Mouse (Mus musculus): ENCODE results near the gene Slc27a4. TPM values are rescaled to one million over a fixed set of nuclear protein-coding genes. Genes with fewer than 3 reads are reported as not detected.

The Slc27a4 gene
- polyA plus RNA-seq, 1 experiment: 90.6 TPM

DNA sequence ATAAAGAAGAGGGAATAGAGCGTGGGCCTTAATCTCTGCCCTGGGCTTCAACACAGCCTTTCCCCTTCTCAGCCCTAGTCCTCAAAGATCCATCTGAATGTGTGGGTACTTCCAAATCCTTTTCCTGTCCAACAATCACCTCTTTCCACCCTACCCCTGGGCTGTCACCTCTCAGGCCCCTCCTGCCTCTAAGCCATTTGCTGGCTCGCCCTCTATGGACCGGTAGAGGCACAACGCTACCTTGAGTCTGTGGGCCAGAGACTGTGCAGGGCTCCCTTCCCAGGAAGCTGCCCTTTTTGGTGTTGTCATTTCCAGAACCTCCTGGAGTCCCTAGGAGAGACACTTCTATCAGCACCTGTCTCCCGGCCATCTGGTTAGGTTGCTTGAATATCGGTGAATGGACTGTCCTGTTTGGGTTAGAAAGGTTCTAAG lies 982 bp downstream of the Slc27a4 start:
- DNase-seq: peak; percentile 49 to 60
- peak overlapping the region; percentile 75 for H3K4me3 ChIP-seq (replicated peaks; ENCODE audit: insufficient read depth, low read depth, low read length)
- TF ChIP-seq POLR2A (IDR thresholded peaks at IDR 0.05; ENCODE audit: borderline replicate concordance, insufficient read depth, low read length) (no peak), CTCF (IDR thresholded peaks at IDR 0.05; ENCODE audit: borderline replicate concordance, insufficient read depth, low read depth, low read length) (peak; percentile 41; the same call in 1 of the 2 replicates)
- H3K4me1 ChIP-seq (ENCODE audit: control insufficient read depth, insufficient read depth, low read length): no peaks in the 10 kb centered on the region; the same call in 1 of the 2 replicates
- peak overlapping the region; percentile 73 for H3K27ac ChIP-seq (ENCODE audit: insufficient read depth, low read length)
- 9% methylated on average over 6 of the region's 6 CpGs for WGBS
- no peaks in the 10 kb centered on the region for H3K27me3 ChIP-seq (ENCODE audit: control insufficient read depth, insufficient read depth, low read length)

- no peak overlapping the region for H3K27ac ChIP-seq (ENCODE audit: insufficient read depth, low read length)
- WGBS: 84% methylated on average over 11 of the region's 11 CpGs
- no peaks in the 10 kb centered on the region for H3K27me3 ChIP-seq (ENCODE audit: control insufficient read depth, insufficient read depth, low read length)
- TF ChIP-seq POLR2A (IDR thresholded peaks at IDR 0.05; ENCODE audit: borderline replicate concordance, insufficient read depth, low read length) (no peak), CTCF (IDR thresholded peaks at IDR 0.05; ENCODE audit: borderline replicate concordance, insufficient read depth, low read depth, low read length) (no peak)
- peaks cover 4% of the 10 kb centered on the region; the same call in 1 of the 2 replicates for H3K4me1 ChIP-seq (ENCODE audit: control insufficient read depth, insufficient read depth, low read length)
- DNase-seq: no peak
- H3K4me3 ChIP-seq (replicated peaks; ENCODE audit: insufficient read depth, low read depth, low read length): no peak overlapping the region
These were observed 13.4 kb downstream of the Slc27a4 start for GRCm38 (mm10) chr2:29815678-29816371.

GRCm38 (mm10) chr2:29817426-29818232 lies 15.2 kb downstream of the Slc27a4 start:
- TF ChIP-seq CTCF (IDR thresholded peaks at IDR 0.05; ENCODE audit: borderline replicate concordance, insufficient read depth, low read depth, low read length): peak; percentile 84
- TF ChIP-seq POLR2A (IDR thresholded peaks at IDR 0.05; ENCODE audit: borderline replicate concordance, insufficient read depth, low read length): no peak
- Histone ChIP-seq H3K4me3 (replicated peaks; ENCODE audit: insufficient read depth, low read depth, low read length) (no peak overlapping the region), H3K4me1 (ENCODE audit: control insufficient read depth, insufficient read depth, low read length) (peaks cover 4% of the 10 kb centered on the region; the same call in 1 of the 2 replicates), H3K27ac (ENCODE audit: insufficient read depth, low read length) (no peak overlapping the region), H3K27me3 (ENCODE audit: control insufficient read depth, insufficient read depth, low read length) (no peaks in the 10 kb centered on the region)
- 33% methylated on average over 8 of the region's 8 CpGs for WGBS
- peak; percentile 80 to 90 for DNase-seq

- Histone ChIP-seq H3K27me3 (ENCODE audit: control insufficient read depth, insufficient read depth, low read length) (no peaks in the 10 kb centered on the region), H3K4me3 (replicated peaks; ENCODE audit: insufficient read depth, low read depth, low read length) (no peak overlapping the region), H3K4me1 (ENCODE audit: control insufficient read depth, insufficient read depth, low read length) (peaks cover 4% of the 10 kb centered on the region; the same call in 1 of the 2 replicates), H3K27ac (ENCODE audit: insufficient read depth, low read length) (peak overlapping the region; percentile 37; the same call in 1 of the 2 replicates)
- DNase-seq: no peak
- 22% methylated on average over 2 of the region's 2 CpGs for WGBS
- TF ChIP-seq CTCF (IDR thresholded peaks at IDR 0.05; ENCODE audit: borderline replicate concordance, insufficient read depth, low read depth, low read length) (no peak), POLR2A (IDR thresholded peaks at IDR 0.05; ENCODE audit: borderline replicate concordance, insufficient read depth, low read length) (no peak)
These were observed 16.9 kb downstream of the Slc27a4 start for GRCm38 (mm10) chr2:29819363-29819762.

DNA sequence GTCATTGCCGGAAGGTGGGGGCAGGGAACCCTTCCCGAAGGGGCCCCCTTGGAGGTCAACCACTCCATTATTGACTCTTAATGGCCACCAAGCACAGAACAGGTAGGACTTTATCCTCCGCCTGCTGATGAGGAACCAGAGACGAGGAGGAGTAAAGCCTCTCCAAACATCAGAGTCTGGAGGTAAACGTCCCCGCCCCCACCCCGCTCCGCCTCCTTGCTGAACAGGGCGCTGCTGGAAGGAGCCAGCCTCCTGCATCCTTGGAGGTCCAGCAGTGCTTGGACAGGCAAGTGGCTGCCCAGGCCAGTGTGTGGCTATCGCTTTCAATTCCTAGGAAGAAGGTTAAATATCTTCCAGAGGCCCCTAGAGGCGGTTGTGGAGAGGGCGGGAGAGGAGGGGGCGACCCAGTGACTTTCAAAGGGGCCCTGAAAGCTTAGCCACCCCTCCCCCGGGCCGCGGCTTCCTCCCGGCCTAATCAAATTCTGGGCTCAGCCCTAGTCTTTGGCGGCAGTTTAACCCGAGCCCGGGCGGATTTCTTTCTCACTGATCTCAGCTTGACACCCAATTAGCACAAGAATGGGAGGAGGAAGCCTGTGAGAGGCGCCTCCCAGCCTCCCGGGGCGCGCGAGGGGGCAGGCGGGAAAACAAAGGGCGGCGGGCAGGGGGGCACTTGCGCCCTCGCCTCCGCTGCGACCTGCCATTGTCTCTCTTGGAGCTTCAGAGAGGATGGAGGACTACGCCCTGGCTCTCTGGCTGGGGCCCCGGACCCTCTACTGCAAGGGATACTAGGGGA lies 17.8 kb downstream of the Slc27a4 start, which contains the start of gene Urm1:
TSS of gene Urm1 (plus strand) at position 51 of the 793 bp plus-strand sequence.
- TF ChIP-seq CTCF (IDR thresholded peaks at IDR 0.05; ENCODE audit: borderline replicate concordance, insufficient read depth, low read depth, low read length) (no peak), POLR2A (IDR thresholded peaks at IDR 0.05; ENCODE audit: borderline replicate concordance, insufficient read depth, low read length) (peak; percentile 44; the same call in 1 of the 2 replicates)
- H3K27me3 ChIP-seq (ENCODE audit: control insufficient read depth, insufficient read depth, low read length): no peaks in the 10 kb centered on the region
- peak within 1 kb of the TSS; percentile 69 for H3K27ac ChIP-seq (ENCODE audit: insufficient read depth, low read length)
- 2% methylated on average over 35 of the region's 35 CpGs for WGBS
- H3K4me3 ChIP-seq (replicated peaks; ENCODE audit: insufficient read depth, low read depth, low read length): peak within 1 kb of the TSS; percentile 59
- DNase-seq: peak; percentile 62 to 69
- peaks cover 4% of the 10 kb centered on the region; the same call in 1 of the 2 replicates for H3K4me1 ChIP-seq (ENCODE audit: control insufficient read depth, insufficient read depth, low read length)

DNA sequence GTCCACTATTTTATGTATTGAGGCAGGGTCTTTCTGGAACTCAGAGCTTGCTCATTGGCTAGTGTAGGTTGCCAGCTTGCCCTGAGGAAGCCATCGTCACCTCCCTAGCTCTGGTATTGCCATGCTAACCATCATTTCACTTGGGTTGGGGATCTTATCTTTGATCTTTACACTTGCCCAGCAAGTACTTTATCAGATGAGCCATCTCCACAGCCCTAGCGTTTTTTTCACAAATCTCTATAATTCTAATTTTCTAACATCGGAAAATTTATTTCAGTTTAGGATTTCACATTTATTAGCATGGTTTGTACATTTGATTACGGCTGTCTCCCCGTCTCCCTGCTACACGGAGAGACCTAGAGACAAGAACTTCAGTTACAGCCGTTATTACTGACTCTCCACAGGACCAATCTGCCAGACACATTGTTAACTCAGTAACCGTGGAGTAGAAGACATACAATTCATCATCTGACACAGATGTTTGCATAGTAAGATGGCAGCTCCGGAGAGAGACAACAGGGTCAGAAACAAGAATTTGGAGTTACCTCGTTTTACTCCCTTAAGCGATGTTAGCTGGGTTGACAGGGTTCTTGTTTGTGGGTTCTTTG lies 24.0 kb downstream of the Slc27a4 start:
- Histone ChIP-seq H3K4me1 (ENCODE audit: control insufficient read depth, insufficient read depth, low read length) (peaks cover 8% of the 10 kb centered on the region; the same call in 1 of the 2 replicates), H3K27ac (ENCODE audit: insufficient read depth, low read length) (peak overlapping the region; percentile 98), H3K4me3 (replicated peaks; ENCODE audit: insufficient read depth, low read depth, low read length) (peak overlapping the region; percentile 100), H3K27me3 (ENCODE audit: control insufficient read depth, insufficient read depth, low read length) (no peaks in the 10 kb centered on the region)
- 5% methylated on average over 11 of the region's 11 CpGs for WGBS
- TF ChIP-seq POLR2A (IDR thresholded peaks at IDR 0.05; ENCODE audit: borderline replicate concordance, insufficient read depth, low read length) (no peak), CTCF (IDR thresholded peaks at IDR 0.05; ENCODE audit: borderline replicate concordance, insufficient read depth, low read depth, low read length) (no peak)
- no peak for DNase-seq

All from cerebellum, adult 2 months (tissue).